Mouse (Mus musculus) embryonic fibroblast, embryonic 13.5 days (primary cell): ENCODE data around the gene Zdhhc24.

Experiments
- CTCF ChIP-seq: IDR thresholded peaks from 2 replicates; pipeline ENCODE4 v1.5.1; 2011; ENCODE audit warnings: mild to moderate bottlenecking, control low read depth, low read length, moderate library complexity, borderline replicate concordance; ENCODE audit not compliant: insufficient read depth
- POLR2A ChIP-seq: IDR thresholded peaks from 2 replicates; pipeline ENCODE4 v1.6.1; 2011; ENCODE audit warnings: low read depth, mild to moderate bottlenecking, control low read depth, low read length, moderate library complexity

DNA sequence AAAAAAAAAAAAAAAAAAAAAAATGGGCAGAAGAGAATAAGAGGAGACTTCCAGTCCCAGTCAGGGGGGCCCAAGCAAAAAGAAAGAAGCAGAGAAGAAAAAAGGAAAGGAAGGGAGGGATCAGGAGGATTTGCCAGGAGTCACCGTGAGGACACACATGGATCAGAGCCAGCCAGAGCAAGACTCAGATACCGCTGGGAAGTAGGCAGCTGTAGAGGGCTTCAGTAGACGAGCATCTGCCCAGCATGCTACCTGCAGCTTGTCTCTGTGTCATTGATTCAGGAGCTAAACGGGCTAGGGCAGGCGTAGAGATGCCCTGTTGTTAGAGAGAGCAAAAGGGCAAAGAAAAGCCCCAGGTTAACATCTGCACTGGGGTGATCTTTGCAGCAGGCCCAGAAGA is 28.2 kb upstream of the Zdhhc24 start:
- no peak for TF ChIP-seq POLR2A
- TF ChIP-seq CTCF, result no peak
